Mouse (Mus musculus) CH12.LX (cell line): Measurements from ENCODE around the gene Myo1g. TPM values are rescaled to one million over a fixed set of nuclear protein-coding genes. Genes with fewer than 3 reads are reported as not detected.

Experiments used
- DNase-seq: peaks from one replicate; pipeline ENCODE4 v3.0.0-alpha.2; 2013; ENCODE audit errors: extremely low read depth
- H3K27ac ChIP-seq: 2 replicates; pipeline ENCODE4 v1.5.1; 2012; ENCODE audit warnings: low read depth, mild to moderate bottlenecking, control low read depth, moderate library complexity; ENCODE audit not compliant: insufficient read depth
- H3K27me3 ChIP-seq: replicated peaks from 2 replicates; pipeline ENCODE3; 2012; ENCODE audit warnings: inconsistent platforms
- H3K36me3 ChIP-seq, 2 experiments: replicated peaks in 1 of 2; 2 replicates each; pipeline versions ENCODE3 to v1.6.1; 2012; ENCODE audit warnings: inconsistent platforms in 1 of 2, low read length in 1 of 2, mild to moderate bottlenecking in 1 of 2, mixed read lengths in 1 of 2, moderate library complexity in 1 of 2; ENCODE audit not compliant: control insufficient read depth in 1 of 2, insufficient read depth in 1 of 2
- H3K4me1 ChIP-seq, 2 experiments: 2 replicates each; pipeline ENCODE4 v1.6.1; 2012; ENCODE audit warnings: inconsistent platforms in 1 of 2, moderate library complexity in 1 of 2; ENCODE audit not compliant: insufficient read depth in 2 of 2, control insufficient read depth in 1 of 2
- H3K4me2 ChIP-seq: 2 replicates; pipeline ENCODE4 v1.6.1; 2012; ENCODE audit warnings: low read depth, mild to moderate bottlenecking, control low read depth; ENCODE audit not compliant: poor library complexity, insufficient read depth, severe bottlenecking
- H3K4me3 ChIP-seq, 3 experiments: fragments of 150-350 bp in 1 of 3; sonication (generic) in 1 of 3; replicated peaks in 1 of 3; 2 replicates each; pipeline versions ENCODE3 to v1.5.1; 2011 to 2012; ENCODE audit warnings: low read depth in 2 of 3, low read length in 2 of 3, mild to moderate bottlenecking in 2 of 3, moderate library complexity in 2 of 3, control low read depth in 1 of 3, improper control_type of control experiment in 1 of 3, inconsistent platforms in 1 of 3, mixed read lengths in 1 of 3; ENCODE audit not compliant: poor library complexity in 1 of 3
- H3K79me2 ChIP-seq: replicated peaks from 2 replicates; pipeline ENCODE4 v1.6.1; 2012; ENCODE audit warnings: mild to moderate bottlenecking, moderate library complexity; ENCODE audit not compliant: control insufficient read depth, poor library complexity, insufficient read depth, severe bottlenecking; ENCODE audit errors: extremely low read depth
- H3K9ac ChIP-seq: 2 replicates; pipeline ENCODE4 v1.6.1; 2012; ENCODE audit warnings: low read depth, mild to moderate bottlenecking, control low read depth, moderate library complexity; ENCODE audit not compliant: insufficient read depth
- H3K9me3 ChIP-seq: replicated peaks from 2 replicates; pipeline ENCODE3; 2012; ENCODE audit warnings: low read length, inconsistent platforms, mixed read lengths
- BHLHE40 ChIP-seq: IDR thresholded peaks from 2 replicates; pipeline ENCODE4 v1.6.1; 2011; ENCODE audit warnings: mild to moderate bottlenecking, low read depth, low read length, improper control_type of control experiment
- CHD1 ChIP-seq: IDR thresholded peaks from 2 replicates; pipeline ENCODE4 v1.6.1; 2012; ENCODE audit warnings: low read depth, low read length, improper control_type of control experiment, inconsistent platforms
- CHD2 ChIP-seq: IDR thresholded peaks from 2 replicates; pipeline ENCODE4 v1.6.1; 2011; ENCODE audit warnings: low read length, improper control_type of control experiment
- CTCF ChIP-seq, 2 experiments: IDR thresholded peaks in 1 of 2; conservative IDR thresholded peaks in 1 of 2; 2 replicates each; pipeline ENCODE4 v1.5.1; 2011 to 2012; ENCODE audit warnings: low read depth in 2 of 2, low read length in 2 of 2, improper control_type of control experiment in 1 of 2, inconsistent platforms in 1 of 2, mild to moderate bottlenecking in 1 of 2, moderate library complexity in 1 of 2
- E2F4 ChIP-seq: IDR thresholded peaks from 2 replicates; pipeline ENCODE4 v1.6.1; 2011; ENCODE audit warnings: low read depth, low read length, improper control_type of control experiment; ENCODE audit not compliant: insufficient replicate concordance
- ELF1 ChIP-seq: IDR thresholded peaks from 2 replicates; pipeline ENCODE4 v1.6.1; 2014; ENCODE audit warnings: low read depth, mild to moderate bottlenecking, inconsistent platforms, low read length, improper control_type of control experiment
- EP300 ChIP-seq: IDR thresholded peaks from 2 replicates; pipeline ENCODE4 v1.6.1; 2011; ENCODE audit warnings: low read length, improper control_type of control experiment
- ETS1 ChIP-seq: conservative IDR thresholded peaks from 2 replicates; pipeline ENCODE4 v1.6.1; 2012; ENCODE audit warnings: low read depth, mild to moderate bottlenecking, inconsistent platforms, low read length, improper control_type of control experiment, moderate library complexity
- GABPA ChIP-seq: IDR thresholded peaks from 2 replicates; pipeline ENCODE4 v1.6.1; 2012; ENCODE audit warnings: low read depth, low read length, improper control_type of control experiment, inconsistent platforms; ENCODE audit not compliant: insufficient replicate concordance
- HCFC1 ChIP-seq: IDR thresholded peaks from 2 replicates; pipeline ENCODE4 v1.6.1; 2012; ENCODE audit warnings: low read depth, mild to moderate bottlenecking, inconsistent platforms, low read length, improper control_type of control experiment
- IRF4 ChIP-seq: IDR thresholded peaks from 2 replicates; pipeline ENCODE4 v1.6.1; 2014; ENCODE audit warnings: low read depth, mild to moderate bottlenecking, inconsistent platforms, low read length, improper control_type of control experiment
- JUN ChIP-seq: IDR thresholded peaks from 2 replicates; pipeline ENCODE4 v1.6.1; 2011; ENCODE audit warnings: low read depth, mild to moderate bottlenecking, low read length, improper control_type of control experiment, moderate library complexity; ENCODE audit not compliant: insufficient read depth
- JUND ChIP-seq: conservative IDR thresholded peaks from 2 replicates; pipeline ENCODE4 v1.6.1; 2011; ENCODE audit warnings: low read depth, low read length, improper control_type of control experiment
- KAT2A ChIP-seq: IDR thresholded peaks from 2 replicates; pipeline ENCODE4 v1.6.1; 2012; ENCODE audit warnings: low read length, improper control_type of control experiment, inconsistent platforms; ENCODE audit not compliant: insufficient replicate concordance
- MAFK ChIP-seq: IDR thresholded peaks from 2 replicates; pipeline ENCODE4 v1.6.1; 2011; ENCODE audit warnings: low read length, improper control_type of control experiment; ENCODE audit not compliant: insufficient replicate concordance
- MAX ChIP-seq: IDR thresholded peaks from 2 replicates; pipeline ENCODE4 v1.6.1; 2011; ENCODE audit warnings: low read length, improper control_type of control experiment
- MAZ ChIP-seq: IDR thresholded peaks from 2 replicates; pipeline ENCODE4 v1.6.1; 2012; ENCODE audit warnings: low read depth, mild to moderate bottlenecking, inconsistent platforms, low read length, improper control_type of control experiment, moderate library complexity
- MEF2A ChIP-seq: IDR thresholded peaks from 2 replicates; pipeline ENCODE4 v1.6.1; 2014; ENCODE audit warnings: low read depth, mild to moderate bottlenecking, inconsistent platforms, low read length, improper control_type of control experiment, borderline replicate concordance
- MXI1 ChIP-seq: IDR thresholded peaks from 2 replicates; pipeline ENCODE4 v1.6.1; 2011; ENCODE audit warnings: mild to moderate bottlenecking, low read depth, low read length, improper control_type of control experiment
- MYC ChIP-seq: IDR thresholded peaks from 2 replicates; pipeline ENCODE4 v1.6.1; 2011; ENCODE audit warnings: low read depth, mild to moderate bottlenecking, improper control_type of control experiment, low read length
- NELFE ChIP-seq: IDR thresholded peaks from 2 replicates; pipeline ENCODE4 v1.6.1; 2011; ENCODE audit warnings: low read depth, low read length, improper control_type of control experiment
- NRF1 ChIP-seq: IDR thresholded peaks from 2 replicates; pipeline ENCODE4 v1.6.1; 2014; ENCODE audit warnings: low read depth, mild to moderate bottlenecking, inconsistent platforms, low read length, improper control_type of control experiment, moderate library complexity
- PAX5 ChIP-seq: IDR thresholded peaks from 2 replicates; pipeline ENCODE4 v1.6.1; 2012; ENCODE audit warnings: low read length, inconsistent platforms, mixed read lengths
- POLR2A ChIP-seq: IDR thresholded peaks from 2 replicates; pipeline ENCODE4 v1.6.1; 2011; ENCODE audit warnings: low read depth, mild to moderate bottlenecking, improper control_type of control experiment, low read length
- POLR2AphosphoS2 ChIP-seq: IDR thresholded peaks from 2 replicates; pipeline ENCODE4 v1.6.1; 2011; ENCODE audit warnings: low read depth, low read length, improper control_type of control experiment
- RAD21 ChIP-seq: IDR thresholded peaks from 2 replicates; pipeline ENCODE4 v1.6.1; 2011; ENCODE audit warnings: low read depth, mild to moderate bottlenecking, low read length, improper control_type of control experiment, moderate library complexity
- RCOR1 ChIP-seq: conservative IDR thresholded peaks from 2 replicates; pipeline ENCODE4 v1.6.1; 2012; ENCODE audit warnings: low read depth, mild to moderate bottlenecking, inconsistent platforms, low read length, improper control_type of control experiment
- SIN3A ChIP-seq: IDR thresholded peaks from 2 replicates; pipeline ENCODE4 v1.6.1; 2012; ENCODE audit warnings: low read length, improper control_type of control experiment, inconsistent platforms
- SMC3 ChIP-seq: IDR thresholded peaks from 2 replicates; pipeline ENCODE4 v1.6.1; 2011; ENCODE audit warnings: low read depth, low read length, improper control_type of control experiment
- TBP ChIP-seq: conservative IDR thresholded peaks from 2 replicates; pipeline ENCODE4 v1.6.1; 2011; ENCODE audit warnings: low read depth, low read length, improper control_type of control experiment
- TCF12 ChIP-seq: IDR thresholded peaks from 2 replicates; pipeline ENCODE4 v1.6.1; 2014; ENCODE audit warnings: low read depth, mild to moderate bottlenecking, inconsistent platforms, low read length, improper control_type of control experiment
- UBTF ChIP-seq: IDR thresholded peaks from 2 replicates; pipeline ENCODE4 v1.6.1; 2012; ENCODE audit warnings: low read depth, mild to moderate bottlenecking, inconsistent platforms, low read length, improper control_type of control experiment, moderate library complexity
- USF1 ChIP-seq: IDR thresholded peaks from 2 replicates; pipeline ENCODE4 v1.6.1; 2014; ENCODE audit warnings: low read depth, mild to moderate bottlenecking, inconsistent platforms, low read length, improper control_type of control experiment
- USF2 ChIP-seq: conservative IDR thresholded peaks from 2 replicates; pipeline ENCODE4 v1.6.1; 2011; ENCODE audit warnings: low read depth, low read length, improper control_type of control experiment
- ZC3H11A ChIP-seq: IDR thresholded peaks from 2 replicates; pipeline ENCODE4 v1.6.1; 2012; ENCODE audit warnings: low read depth, mild to moderate bottlenecking, inconsistent platforms, low read length, improper control_type of control experiment
- ZKSCAN1 ChIP-seq: IDR thresholded peaks from 2 replicates; pipeline ENCODE4 v1.6.1; 2012; ENCODE audit warnings: low read depth, inconsistent platforms, low read length, improper control_type of control experiment, borderline replicate concordance
- ZMIZ1 ChIP-seq: IDR thresholded peaks from 2 replicates; pipeline ENCODE4 v1.6.1; 2012; ENCODE audit warnings: low read depth, mild to moderate bottlenecking, inconsistent platforms, low read length, improper control_type of control experiment
- ZNF384 ChIP-seq: IDR thresholded peaks from 2 replicates; pipeline ENCODE4 v1.6.1; 2012; ENCODE audit warnings: low read depth, low read length, improper control_type of control experiment, inconsistent platforms
- dilution Hi-C: fragments of 300-500 bp; cut with MboI; formaldehyde crosslinking; loops from 2 replicates; pipeline ENCODE4 v1.14.3; 2020; ENCODE audit warnings: low sequenced_read_pairs; ENCODE audit not compliant: extremely low pct_unique_long_range_greater_than_20kb, extremely low pct_ligation_motif_present
- in situ Hi-C: fragments of 300-500 bp; cut with MboI; formaldehyde crosslinking; loops from 3 replicates; pipeline ENCODE4 v1.14.3; 2019; ENCODE audit warnings: low sequenced_read_pairs, low pct_ligation_motif_present, low pct_unique_long_range_greater_than_20kb, mixed read lengths
- polyA plus RNA-seq: library from polyadenylated mRNA; unstranded; fragments of >175 nt; gene quantifications from 2 replicates; pipeline ENCODE4 v1.2.1, GENCODE M21; 2012; ENCODE audit warnings: low read depth; ENCODE audit not compliant: insufficient read length
- total RNA-seq, 2 experiments: library from RNA; depleted of rRNA; stranded (reverse); fragments of 300-350 nt in 1 of 2; fragments of >200 nt in 1 of 2; gene quantifications; 2 replicates each; pipeline ENCODE4 v1.2.3; 2012 to 2014

The Myo1g gene
- total and polyA plus RNA-seq, 3 experiments, result 268 to 335 (median 284) TPM

- TF ChIP-seq IRF4 (peak; percentile 33), UBTF (no peak), ZC3H11A (no peak), JUN (no peak), JUND (no peak), NELFE (peak; percentile 52), MAX (peak; percentile 69; the same call in 1 of the 2 replicates), NRF1 (no peak), CHD1 (no peak), MYC (no peak), RCOR1 (no peak), E2F4 (no peak), SIN3A (no peak), RAD21 (peak; percentile 92), USF1 (no peak), PAX5 (no peak), MAFK (no peak), ZMIZ1 (no peak), ZKSCAN1 (no peak), SMC3 (peak; percentile 81), POLR2A (no peak), HCFC1 (no peak), TCF12 (no peak), CTCF (conservative IDR thresholded peaks at IDR 0.05 in 1 of 2, IDR thresholded peaks at IDR 0.05 in 1 of 2; ENCODE audit: low read depth in 2 of 2, low read length in 2 of 2) (peak; percentile 75 to 98), USF2 (no peak), KAT2A (no peak), MAZ (peak; percentile 71; the same call in 1 of the 2 replicates), BHLHE40 (peak; percentile 50; the same call in 1 of the 2 replicates), EP300 (0 out of 2 replicates have a peak, but pooled peaks have one; percentile 16), ETS1 (no peak), MEF2A (0 out of 2 replicates have a peak, but pooled peaks have one; percentile 16), ZNF384 (no peak), ELF1 (no peak), CHD2 (no peak), GABPA (no peak), POLR2AphosphoS2 (no peak), MXI1 (no peak), TBP (no peak)
- Histone ChIP-seq H3K9ac (no peak overlapping the region), H3K4me3 (no peak overlapping the region), H3K4me2 (no peak overlapping the region), H3K9me3 (no peaks in the 10 kb centered on the region), H3K27ac (no peak overlapping the region), H3K36me3 (no peaks in the 10 kb centered on the region), H3K79me2 (no peaks in the 10 kb centered on the region), H3K4me1 (peaks cover 0 to 20% of the 10 kb centered on the region in 2 experiments; a peak in 2 of 4 replicates), H3K27me3 (no peaks in the 10 kb centered on the region)
- DNase-seq, result peak; percentile 87
- in situ Hi-C loops, result no loop called here
- dilution Hi-C loops, result no loop called here
These were observed 30.9 kb downstream of the Myo1g start for GRCm38 (mm10) chr11:6489691-6490503.
